Mouse (Mus musculus) right cerebral cortex, postnatal 25 days (tissue): Measurements from ENCODE around the gene Cldnd2.
"Not testable (repeated sequence)": the region's sequence is repeated elsewhere in the genome, so short reads cannot be mapped to it uniquely, and the experiment has no call there.

Source experiments
- DNase-seq: peaks from one replicate; pipeline ENCODE4 v3.0.0; 2022

Gene Cldnd2

DNA sequence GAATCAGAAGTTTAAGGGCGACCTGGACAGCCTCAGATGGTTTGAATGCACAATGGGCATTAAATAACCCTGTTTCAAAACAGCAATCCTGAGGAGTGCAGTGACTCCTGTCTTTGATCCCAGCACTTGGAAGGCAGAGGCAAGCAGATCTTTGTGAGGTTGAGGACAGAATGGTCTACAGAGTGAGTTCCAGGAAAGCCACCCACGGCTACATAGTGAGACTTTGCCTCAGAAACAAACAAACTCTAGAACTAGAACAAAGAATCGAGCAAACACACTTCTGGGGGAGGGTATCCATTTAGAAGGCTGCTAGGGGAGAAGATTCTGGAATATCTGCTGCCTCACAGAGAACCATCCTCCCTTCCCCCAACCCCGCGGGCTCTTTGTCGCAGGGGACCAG lies at the start of gene Cldnd2:
Gene Cldnd2, plus strand, starts transcription at position 301 of the 400 bp plus-strand sequence.
- no peak for DNase-seq

DNA sequence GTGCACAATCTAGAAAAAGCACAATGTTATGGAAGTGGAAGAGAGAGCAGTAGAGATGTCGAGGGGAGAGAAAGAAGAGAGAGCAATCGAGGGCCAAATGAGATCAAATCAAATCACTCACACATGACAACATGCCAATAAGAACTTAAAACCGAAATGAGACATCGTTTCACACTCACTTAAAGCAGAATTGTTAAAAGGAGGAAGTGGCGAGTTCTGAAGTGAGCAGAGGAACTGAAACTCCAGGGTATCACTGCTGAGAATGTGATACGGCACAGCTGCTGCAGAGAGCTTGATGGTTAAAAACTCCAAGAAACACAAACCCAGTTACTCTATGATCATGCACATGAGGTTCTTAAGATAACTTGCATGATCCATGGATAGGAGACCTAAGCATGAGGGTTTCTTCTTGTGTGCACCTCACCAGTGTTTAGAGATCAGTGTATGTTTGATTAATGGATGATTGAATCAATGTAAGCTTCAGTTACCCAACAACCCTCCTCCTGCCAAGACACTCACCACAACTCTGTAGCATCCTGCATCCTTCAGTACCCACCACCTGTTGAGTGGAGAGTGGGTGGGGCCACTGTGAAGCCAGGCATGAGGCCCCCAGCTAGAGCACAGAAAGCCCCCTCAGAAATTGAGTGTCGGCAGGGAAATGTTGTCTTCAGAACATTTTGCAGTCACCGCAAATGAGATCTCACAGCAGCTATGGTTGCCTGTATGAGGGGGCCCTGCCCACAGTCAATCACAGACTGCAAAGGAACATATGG lies 48.0 kb upstream of the Cldnd2 start:
- DNase-seq = no peak

DNA sequence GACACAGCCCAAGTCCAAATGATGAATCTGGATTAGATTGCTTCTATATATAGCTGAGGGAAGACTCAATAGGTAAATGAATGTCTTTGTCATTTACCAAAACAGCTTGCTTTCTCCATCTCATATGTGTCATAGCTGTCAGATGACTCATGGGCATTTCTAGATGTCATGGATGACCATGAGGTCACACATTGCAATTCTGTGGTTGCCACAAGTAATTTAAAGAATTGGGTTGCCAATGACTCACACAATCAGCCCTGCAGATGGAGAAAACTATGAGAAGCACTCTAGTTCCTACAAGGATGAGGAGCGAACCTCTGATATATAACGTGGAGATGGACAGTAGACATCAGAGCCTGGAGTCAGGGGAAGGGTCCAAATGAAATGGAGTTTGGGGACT lies 41.1 kb upstream of the Cldnd2 start:
- no peak for DNase-seq

DNA sequence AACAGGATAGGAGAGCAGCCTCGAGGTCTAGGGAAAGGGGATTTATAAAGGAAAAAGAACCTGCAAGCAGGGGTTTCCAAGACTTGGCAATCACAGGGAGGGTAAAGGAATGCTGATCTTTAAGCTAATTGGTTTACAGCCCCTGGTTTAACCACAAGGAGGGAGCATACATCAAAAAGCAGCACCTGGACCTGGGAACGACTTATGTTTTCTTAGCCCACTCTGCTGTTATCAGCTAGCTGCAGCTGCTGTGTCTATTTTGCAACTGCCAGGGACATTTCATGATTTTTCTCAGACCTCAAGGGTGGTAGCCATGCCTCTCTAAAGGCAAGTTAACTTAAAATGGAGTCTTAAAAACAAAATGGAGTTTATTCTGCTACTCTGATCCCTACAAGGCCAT lies 37.9 kb upstream of the Cldnd2 start:
- no peak for DNase-seq

DNA sequence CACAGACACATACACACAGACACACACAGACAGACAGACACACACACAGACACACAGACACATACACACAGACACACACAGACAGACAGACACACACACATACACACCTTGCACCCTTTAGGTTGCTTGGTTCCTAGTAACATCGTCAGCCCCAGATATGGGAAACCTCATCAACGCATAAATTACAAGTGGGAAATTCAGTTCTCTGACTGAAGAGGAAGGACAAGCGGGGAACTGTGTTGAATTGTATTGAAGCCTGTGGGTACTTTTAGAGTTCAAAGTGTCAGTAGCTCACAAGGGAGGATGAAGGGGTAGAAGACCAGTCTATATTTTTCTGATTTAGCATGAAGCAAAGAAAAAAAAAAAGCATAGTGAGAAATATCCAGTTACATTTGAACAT lies 33.0 kb upstream of the Cldnd2 start:
- no peak for DNase-seq

DNA sequence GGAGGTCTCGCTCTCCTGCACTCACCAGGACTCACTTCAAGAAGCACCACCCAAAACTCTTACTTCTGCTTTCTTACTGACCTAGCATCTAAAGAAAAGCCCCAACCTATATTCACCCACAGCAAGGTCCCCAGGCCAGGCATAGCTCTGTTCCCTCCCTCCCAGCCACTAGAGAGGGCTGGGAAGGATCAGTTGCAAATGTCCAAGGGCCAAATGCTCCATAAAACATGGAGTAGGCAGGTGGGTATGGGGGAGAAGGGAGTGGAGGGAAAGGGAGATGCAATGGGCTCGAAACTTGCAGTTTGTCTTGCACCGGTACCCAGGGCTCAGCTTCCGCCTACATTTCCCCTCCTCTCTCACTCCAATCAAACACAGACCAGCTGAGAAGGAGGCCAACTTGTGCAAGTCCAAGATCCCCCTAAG lies 32.4 kb upstream of the Cldnd2 start, which contains the start of gene Siglecg:
Gene Siglecg, plus strand, starts transcription at position 74 of the 423 bp plus-strand sequence.
- DNase-seq = no peak

DNA sequence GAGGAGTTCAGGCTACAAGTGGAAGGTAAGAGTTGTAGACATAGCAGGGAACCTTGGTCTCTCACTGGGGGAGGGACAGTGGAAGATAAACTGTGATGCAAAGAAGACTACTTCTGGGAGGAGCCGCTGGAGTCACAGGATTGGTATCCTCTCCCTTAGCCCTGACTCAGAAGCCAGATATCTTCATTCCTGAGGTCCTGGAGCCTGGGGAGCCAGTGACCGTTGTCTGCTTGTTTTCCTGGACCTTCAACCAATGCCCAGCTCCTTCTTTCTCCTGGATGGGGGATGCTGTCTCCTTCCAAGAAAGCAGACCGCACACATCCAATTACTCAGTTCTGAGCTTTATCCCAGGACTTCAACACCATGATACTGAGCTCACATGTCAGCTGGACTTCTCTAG lies 31.5 kb upstream of the Cldnd2 start:
- no peak for DNase-seq

DNA sequence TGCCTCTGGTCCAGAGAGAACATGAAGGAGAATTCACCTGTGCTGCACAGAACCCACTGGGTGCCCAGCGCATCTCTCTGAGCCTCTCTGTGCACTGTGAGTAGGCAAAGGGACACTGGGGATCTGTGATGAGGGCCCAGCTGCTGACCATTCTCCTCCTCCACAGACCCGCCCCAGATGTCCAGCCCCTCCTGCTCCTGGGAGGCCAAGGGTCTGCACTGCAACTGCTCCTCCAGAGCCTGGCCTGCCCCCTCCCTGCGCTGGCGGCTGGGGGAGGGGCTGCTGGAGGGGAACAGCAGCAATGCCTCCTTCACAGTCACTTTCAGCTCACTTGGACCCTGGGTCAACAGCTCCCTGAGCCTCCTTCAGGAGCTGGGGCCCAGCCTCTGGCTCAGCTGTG lies 28.9 kb upstream of the Cldnd2 start:
- DNase-seq = not testable (repeated sequence)

DNA sequence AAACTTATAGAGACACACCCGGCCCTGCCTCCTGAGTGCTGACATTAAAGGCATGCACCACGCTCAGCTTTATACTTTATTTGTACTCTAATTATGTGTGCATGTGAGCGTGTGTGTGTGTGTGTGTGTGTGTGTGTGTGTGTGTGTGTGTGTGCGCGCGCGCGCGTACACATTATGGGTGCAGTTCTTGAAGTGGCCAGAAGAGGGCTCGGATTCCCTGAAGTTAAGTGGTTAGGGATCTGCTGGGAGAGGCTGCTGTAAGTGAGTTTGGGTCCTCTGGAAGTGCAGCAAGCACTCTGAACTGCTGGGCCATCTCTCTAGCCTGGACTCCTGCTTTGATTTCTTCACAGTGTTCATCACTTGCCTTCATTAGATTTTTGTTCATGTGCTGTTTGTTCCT lies 23.3 kb upstream of the Cldnd2 start:
- DNase-seq = no peak

DNA sequence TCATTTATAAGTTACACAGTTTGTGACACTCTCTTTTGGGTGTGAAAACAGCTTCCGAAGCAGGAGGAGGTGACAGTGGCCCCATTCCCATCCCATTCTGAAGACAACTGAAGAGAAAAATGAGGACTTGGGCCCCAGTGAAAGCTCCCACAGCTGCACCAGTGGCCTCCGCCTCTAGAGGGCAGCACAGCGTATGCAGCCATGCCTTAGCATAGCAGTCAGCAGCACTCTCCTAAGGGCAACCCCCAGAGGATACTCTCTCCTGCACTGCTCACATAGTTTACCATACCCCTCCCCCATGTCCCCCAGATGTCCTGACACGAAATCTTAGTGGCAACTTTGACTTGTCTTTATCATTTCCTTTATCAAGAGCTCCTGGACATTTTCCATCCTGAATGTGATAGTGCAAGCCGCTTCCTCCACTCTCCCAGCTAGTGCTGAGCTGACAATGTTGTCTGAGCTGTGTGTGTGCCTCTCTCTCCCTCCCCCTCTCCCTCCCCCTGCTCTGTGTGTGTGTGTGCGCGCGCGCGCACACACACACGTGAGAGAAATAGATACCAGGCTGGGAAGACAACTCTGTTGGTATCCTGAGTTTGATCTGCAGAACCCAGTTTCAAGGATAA lies 17.5 kb upstream of the Cldnd2 start:
- DNase-seq = peak; percentile 78

DNA sequence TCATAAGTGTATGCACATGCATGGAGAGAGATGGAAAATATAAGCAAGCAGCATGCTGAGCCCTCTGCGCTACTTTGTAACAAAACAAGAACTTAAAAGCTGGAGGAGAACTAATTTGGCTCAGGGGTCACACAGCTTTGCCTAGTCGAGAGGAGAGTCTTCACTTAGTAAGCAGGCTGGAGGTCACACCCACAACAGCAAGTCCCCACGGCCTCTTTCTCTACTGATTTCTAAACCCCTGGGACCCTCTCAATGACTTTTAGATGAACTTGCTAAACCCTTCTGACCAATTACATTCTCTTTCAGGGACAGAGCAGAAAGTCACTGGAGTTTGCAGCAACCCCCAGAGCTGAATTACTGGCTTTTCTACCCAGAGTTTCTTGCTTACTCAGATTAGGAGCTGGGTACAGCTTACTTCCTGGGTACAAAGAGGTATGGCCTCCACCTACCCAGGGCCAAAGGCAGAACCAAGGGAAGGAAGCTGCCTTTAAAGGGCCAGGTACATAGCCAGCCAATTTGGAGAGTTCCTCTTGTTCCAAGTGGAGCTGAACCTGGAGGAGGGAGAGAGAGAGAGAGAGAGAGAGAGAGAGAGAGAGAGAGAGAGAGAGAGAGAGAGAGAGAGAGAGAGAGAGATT lies 16.5 kb upstream of the Cldnd2 start:
- no peak for DNase-seq

DNA sequence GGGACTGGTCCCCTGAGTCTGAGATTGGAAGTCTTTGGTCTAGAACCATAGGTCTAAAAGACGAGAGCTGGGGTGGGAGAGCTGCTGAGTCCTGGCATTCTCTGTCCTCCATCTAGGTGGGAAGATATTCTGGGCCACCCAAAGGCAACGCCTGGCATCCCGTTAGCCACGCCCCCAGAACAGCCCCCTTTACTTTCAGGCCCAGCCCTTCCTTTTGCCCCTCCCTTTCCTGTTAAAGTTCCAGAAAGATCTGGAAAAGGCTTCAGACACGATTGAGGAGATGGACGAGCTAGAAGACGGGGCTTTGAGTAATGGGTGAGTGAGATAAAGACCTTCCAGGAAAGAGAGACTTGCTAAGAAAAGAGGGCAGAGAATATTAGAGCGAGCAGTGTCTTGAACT lies 13.2 kb upstream of the Cldnd2 start, which contains the start of gene Lim2:
Gene Lim2, plus strand, starts transcription at position 265 of the 400 bp plus-strand sequence.
- DNase-seq = no peak

DNA sequence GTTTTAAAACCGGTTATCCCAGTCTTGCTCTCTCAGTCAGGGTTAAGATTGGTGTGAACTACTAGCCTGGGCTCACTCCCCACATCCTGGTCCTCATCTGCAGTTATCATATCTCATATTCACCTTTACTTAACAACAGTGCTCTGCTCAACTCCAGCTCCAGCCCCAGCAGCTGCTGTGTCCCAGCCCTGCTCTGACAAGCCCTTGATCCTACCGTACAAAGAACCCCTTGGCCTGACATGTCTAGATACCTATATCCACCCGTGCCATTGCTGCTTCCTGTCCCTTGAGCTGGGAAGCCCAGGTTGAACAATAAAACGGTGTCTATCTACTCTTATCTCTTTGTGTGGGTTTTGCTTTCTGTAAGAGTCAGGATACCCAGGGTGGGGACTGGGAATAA lies 11.1 kb upstream of the Cldnd2 start:
- no peak for DNase-seq

DNA sequence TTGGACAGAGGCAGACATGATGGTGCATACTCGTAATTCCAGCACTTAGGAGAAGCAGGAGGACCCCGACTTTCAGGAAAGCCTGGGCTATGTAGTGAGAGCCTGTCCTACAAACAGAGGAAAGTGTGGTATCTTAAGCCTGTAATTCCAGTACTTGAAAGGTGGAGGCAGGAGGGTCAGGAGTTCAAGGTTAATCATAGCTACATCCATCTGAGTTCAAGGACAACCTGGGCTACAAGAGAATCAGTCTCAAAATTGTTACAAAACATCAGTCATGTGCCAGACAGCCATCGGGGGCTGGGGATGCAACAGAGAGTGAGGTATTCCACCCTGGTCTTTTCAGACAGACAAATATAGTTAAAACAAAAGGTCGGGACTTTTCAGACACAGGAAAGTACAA lies 7.7 kb upstream of the Cldnd2 start:
- no peak for DNase-seq

DNA sequence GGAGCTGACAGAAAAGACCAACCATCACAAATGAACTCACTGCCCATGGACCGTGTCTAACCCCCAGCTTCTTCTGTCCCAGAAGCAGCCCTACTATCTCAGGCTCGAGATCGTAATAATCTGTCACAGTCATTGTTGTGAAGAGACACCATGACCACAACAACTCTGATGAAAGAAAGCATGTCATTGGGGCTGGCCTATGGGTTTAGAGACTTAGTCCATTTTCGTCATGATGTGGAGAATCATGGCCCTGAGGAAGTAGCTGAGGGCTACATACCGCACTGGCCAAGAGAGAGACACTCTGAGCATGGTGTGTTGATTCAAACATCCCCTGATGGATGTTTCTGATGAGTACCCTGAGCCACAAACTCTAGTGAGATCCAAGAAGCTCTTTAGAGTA lies 5.9 kb upstream of the Cldnd2 start:
- no peak for DNase-seq

DNA sequence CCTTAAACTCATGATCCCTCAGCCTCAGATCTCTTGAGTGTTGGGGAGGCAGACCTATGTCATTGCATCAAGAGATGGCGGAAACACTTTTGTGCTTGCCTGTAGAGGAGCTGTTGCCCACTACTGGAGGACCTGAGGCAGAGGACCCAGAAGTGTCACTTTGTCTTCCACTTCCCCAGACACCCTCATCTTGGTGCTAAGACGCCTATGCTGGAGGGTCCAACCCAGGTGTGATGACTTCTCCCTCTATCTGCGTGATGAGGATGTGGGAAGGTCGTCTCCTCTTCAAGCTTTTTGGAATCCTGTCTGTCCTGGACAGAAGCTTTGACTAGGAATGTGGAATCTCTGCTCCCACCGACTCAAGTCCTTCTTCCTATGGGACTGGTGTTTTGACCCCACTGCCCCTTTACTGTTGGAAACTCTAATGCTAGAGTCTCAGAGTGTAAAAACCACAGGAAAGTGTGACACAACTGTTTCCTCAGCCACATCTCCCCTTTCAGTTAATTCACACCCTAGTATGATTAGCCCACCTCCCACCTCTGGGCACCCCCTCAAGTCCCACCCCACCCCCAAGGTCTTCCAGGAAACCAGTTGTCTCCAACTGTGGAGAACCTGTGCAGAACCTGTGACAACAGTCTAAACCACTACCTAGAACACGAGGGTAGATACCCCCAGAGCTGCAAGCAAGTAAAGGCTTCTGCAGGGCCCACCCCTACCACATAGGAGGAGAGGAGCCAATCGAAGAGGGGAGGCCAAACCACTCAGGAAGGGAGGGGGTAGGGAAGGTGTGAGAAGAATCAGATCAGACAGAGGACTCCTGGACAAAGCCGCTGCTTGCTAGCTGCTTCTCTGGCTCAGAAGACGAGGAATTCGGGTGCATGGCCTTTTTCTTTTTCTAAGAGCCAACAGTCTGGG lies 4.0 kb upstream of the Cldnd2 start, which contains the start of gene Nkg7:
Gene Nkg7, plus strand, starts transcription at position 733 of the 915 bp plus-strand sequence.
- DNase-seq = no peak

DNA sequence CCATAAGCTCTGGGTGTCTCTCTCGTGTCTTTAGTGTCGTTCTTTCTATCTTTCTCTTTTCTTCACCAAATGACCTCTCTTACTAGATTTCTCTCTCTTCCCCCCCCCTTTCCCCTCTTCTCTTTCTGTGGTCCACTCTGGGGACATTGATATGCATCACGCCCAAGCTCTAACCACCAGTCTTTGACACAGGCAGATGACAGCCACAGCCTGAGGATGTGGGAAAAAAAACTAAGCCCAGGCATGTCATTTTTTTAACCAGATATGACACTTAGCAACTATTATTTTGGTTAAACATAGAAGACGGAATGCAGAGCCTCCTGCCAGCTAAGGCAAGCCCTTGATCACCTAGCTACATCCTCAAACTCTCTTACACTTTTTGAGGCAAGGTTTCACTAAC lies 2.0 kb upstream of the Cldnd2 start:
- DNase-seq = no peak

DNA sequence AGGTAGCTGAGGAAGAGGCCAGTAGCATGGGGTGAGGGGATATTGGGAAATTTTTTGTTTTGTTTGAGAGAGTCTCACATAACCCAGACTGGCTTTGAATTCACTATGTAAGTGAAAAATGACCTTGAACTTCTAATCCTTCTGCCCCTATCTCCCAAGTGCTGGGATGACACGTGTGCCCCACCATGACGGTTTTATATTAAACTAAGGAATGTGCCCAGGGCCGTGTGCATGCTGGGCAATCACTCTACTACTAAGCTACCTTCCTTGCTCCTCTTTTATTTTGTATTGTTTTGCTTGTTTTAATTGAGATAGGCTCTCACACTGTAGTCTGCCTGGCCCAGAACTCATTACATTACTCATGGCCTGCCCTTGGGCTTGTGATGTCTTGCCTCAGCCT lies 489 bp downstream of the Cldnd2 start:
- DNase-seq = no peak

DNA sequence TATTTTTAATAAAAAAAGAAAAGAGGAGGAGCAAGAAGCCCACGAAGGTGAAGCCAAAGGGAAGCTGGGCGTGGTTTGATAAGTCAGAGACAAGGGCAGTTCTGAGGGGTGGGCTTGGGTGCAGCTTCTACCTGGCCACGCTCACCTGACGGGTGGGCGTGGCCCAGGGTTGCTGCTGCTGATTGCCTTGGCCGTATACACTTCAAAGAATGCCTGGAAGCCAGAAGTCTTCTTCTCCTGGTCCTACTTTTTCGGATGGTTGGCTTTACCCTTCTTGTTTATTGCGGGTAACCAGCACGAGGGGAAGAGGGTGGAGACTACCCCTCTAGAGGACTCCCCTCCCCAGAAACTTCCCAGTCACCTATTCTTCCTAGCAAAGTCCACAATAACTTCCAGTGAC lies 2.1 kb downstream of the Cldnd2 start:
- no peak for DNase-seq

DNA sequence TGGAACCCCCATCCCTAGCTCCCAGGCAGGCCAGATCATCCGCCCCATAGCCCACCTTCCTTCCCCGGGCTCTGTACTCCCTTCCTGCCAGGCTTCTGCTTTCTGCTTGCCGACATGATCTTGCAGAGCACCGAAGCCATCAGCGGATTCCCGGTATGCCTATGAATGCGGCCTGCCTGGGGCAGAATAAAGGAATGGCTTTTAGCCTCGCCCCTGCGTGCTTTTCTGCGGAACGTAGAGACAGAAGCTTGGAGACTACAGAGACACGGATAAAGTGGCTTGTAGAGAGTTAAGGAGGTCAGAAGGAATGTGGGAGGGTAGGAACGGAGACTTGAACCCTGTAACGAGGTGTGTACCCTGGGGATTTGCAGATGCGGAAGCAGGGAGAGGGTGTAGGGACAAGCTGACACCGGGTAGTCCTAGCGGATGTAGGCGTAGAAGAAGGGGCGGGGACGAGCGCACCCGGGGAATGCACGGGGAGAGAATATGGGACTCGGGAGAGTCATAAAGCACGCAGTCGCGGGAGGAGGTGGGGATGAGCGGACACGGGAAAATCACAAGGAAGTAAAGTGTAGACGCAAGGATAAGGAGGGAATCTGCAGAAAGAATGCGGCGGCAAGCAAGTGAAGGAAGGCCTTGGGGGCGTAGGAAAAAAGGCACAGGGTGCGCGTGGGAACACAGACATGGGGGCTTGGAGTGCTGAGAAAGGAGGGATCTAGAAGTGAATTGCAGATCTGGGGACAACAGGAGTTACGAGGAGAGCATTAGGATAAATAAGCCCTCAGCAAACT lies 2.7 kb downstream of the Cldnd2 start:
- DNase-seq = peak; percentile 59

DNA sequence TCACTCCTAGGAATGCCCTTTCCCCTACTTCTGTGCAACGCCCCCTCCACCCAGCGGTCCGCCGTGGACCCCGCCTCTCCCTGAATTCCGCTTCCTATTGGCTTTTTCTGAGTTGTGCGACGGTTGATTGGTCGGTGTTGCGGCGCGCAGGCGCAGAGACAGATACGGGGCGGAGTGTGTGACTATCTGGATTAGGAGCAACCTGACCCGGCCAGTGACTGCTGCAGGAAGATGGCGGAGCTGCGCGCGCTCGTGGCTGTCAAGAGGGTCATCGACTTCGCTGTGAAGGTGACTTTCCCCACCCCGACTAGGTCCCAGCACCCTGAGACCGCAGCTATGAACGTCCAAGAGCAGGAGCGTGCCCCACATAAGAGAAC lies 3.3 kb downstream of the Cldnd2 start, which contains the start of the genes Etfb and Gm45233:
Gene Etfb, plus strand, starts transcription at position 167 of the 377 bp plus-strand sequence.
Gene Gm45233, plus strand, starts transcription at position 212 of the 377 bp plus-strand sequence.
- peak; percentile 93 for DNase-seq

DNA sequence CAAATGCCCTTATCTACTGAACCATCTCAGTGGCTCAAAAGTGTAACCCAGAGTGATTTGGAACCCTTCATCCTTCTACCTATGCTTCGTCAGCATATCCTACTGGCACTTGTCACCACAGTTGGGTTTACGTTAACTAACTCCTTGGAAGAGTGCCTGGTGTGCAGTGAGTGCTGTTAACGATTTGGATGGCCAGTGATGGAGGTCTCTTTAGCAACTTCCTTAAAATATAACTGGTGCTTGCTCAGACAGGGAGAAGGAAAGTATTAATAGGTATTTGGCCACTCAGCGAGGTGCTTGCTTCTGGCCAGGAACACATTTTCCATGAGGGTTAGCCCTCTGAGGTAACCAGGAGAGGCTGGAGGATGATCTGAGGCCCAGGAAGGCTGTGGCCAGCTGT lies 7.2 kb downstream of the Cldnd2 start:
- DNase-seq = no peak
